Mouse (Mus musculus) heart, postnatal 14 days (tissue): ENCODE measurements around the gene Asb5. TPM values are rescaled to one million over a fixed set of nuclear protein-coding genes. Genes with fewer than 3 reads are reported as not detected.

Source experiments
- DNase-seq, 2 experiments: peaks; one replicate each; pipeline ENCODE4 v3.0.0; 2021 to 2022
- intact Hi-C: fragments of 180-260 bp; cut with DNase I; formaldehyde crosslinking; loops from one replicate; pipeline ENCODE4 v1.15.1; 2025
- total RNA-seq, 2 experiments: library from RNA; stranded (reverse); gene quantifications; 2 replicates each; pipeline ENCODE4 v1.2.3; 2021

The Asb5 gene
- total RNA-seq, 2 experiments from 2014 or later, result 10.3 to 11.3 TPM

GRCm38 (mm10) chr8:54528571-54528970 is 809 bp upstream of the Asb5 start:
- intact Hi-C loops, result no loop called here
- DNase-seq, result no peak

- intact Hi-C loops, result no loop called here
These were observed 5.8 kb downstream of the Asb5 start for GRCm38 (mm10) chr8:54535172-54535571.

GRCm38 (mm10) chr8:54537285-54537684 is 7.9 kb downstream of the Asb5 start:
- DNase-seq, result no peak
- intact Hi-C loops, result loop anchor here (1.0 kb wide), 1 partner anchor 123 kb away; no protein-coding TSS in a partner anchor

More at GRCm38 (mm10) chr8:54535172-54535571, 5.8 kb downstream of the Asb5 start:
- DNase-seq, result no peak

- intact Hi-C loops, result no loop called here
- DNase-seq, result no peak
These were observed 12.0 kb downstream of the Asb5 start for GRCm38 (mm10) chr8:54541331-54541730.

GRCm38 (mm10) chr8:54548383-54548782 is 19.0 kb downstream of the Asb5 start:
- intact Hi-C loops, result no loop called here
- DNase-seq, result no peak

- intact Hi-C loops, result no loop called here
- no peak for DNase-seq
These were observed 20.7 kb downstream of the Asb5 start for GRCm38 (mm10) chr8:54550026-54550574.

- intact Hi-C loops, result no loop called here
- no peak for DNase-seq
These were observed 25.5 kb downstream of the Asb5 start for GRCm38 (mm10) chr8:54554921-54555320.

GRCm38 (mm10) chr8:54562137-54562536 is 32.8 kb downstream of the Asb5 start:
- intact Hi-C loops, result no loop called here
- DNase-seq, result no peak

- intact Hi-C loops, result no loop called here
- DNase-seq, result no peak
These were observed 35.8 kb downstream of the Asb5 start for GRCm38 (mm10) chr8:54565181-54565580.

GRCm38 (mm10) chr8:54565603-54566260 is 36.4 kb downstream of the Asb5 start:
- intact Hi-C loops, result no loop called here
- no peak for DNase-seq

GRCm38 (mm10) chr8:54567168-54567567 is 37.8 kb downstream of the Asb5 start:
- intact Hi-C loops, result no loop called here
- no peak for DNase-seq

- intact Hi-C loops, result loop anchor here (5.0 kb wide), 1 partner anchor 36 kb away; no protein-coding TSS in a partner anchor
- peak in 1 of 2 experiments; percentile 34 for DNase-seq
These were observed 41.5 kb downstream of the Asb5 start for GRCm38 (mm10) chr8:54570618-54571609.

GRCm38 (mm10) chr8:54581436-54581835 is 52.1 kb downstream of the Asb5 start:
- no peak for DNase-seq
- intact Hi-C loops, result no loop called here

GRCm38 (mm10) chr8:54582886-54583285 is 53.5 kb downstream of the Asb5 start:
- DNase-seq, result no peak
- intact Hi-C loops, result no loop called here

GRCm38 (mm10) chr8:54594634-54595033 is 65.3 kb downstream of the Asb5 start:
- intact Hi-C loops, result no loop called here

GRCm38 (mm10) chr8:54596051-54596450 is 66.7 kb downstream of the Asb5 start:
- no peak for DNase-seq
- intact Hi-C loops, result no loop called here

More at GRCm38 (mm10) chr8:54594634-54595033, 65.3 kb downstream of the Asb5 start:
- DNase-seq, result no peak

GRCm38 (mm10) chr8:54596940-54597339 is 67.6 kb downstream of the Asb5 start:
- intact Hi-C loops, result no loop called here

GRCm38 (mm10) chr8:54597386-54597785 is 68.0 kb downstream of the Asb5 start:
- DNase-seq, result no peak
- intact Hi-C loops, result no loop called here

More at GRCm38 (mm10) chr8:54596940-54597339, 67.6 kb downstream of the Asb5 start:
- DNase-seq, result no peak

- intact Hi-C loops, result no loop called here
- peak; percentile 9 to 27 for DNase-seq
These were observed 71.4 kb downstream of the Asb5 start, which contains the start of gene Spata4 for GRCm38 (mm10) chr8:54600671-54601251. Gene Spata4, plus strand, starts transcription at chr8:54600781.

GRCm38 (mm10) chr8:54603440-54603839 is 74.1 kb downstream of the Asb5 start:
- DNase-seq, result no peak
- intact Hi-C loops, result no loop called here
